Mouse (Mus musculus) intestine, postnatal 0 days (tissue): ENCODE results near the gene Rassf3. TPM values are rescaled to one million over a fixed set of nuclear protein-coding genes. Genes with fewer than 3 reads are reported as not detected.

Source experiments
- ATAC-seq: fragments of 200-750 bp; cut with Nextera tagmentation; 2 replicates; pipeline ENCODE4 v1.8.0; 2017; ENCODE audit warnings: mild to moderate bottlenecking, moderate TSS enrichment, moderate library complexity
- H3K27ac ChIP-seq: fragments of 300-500 bp; sonication (generic); 2 replicates; pipeline ENCODE4 v1.5.1; 2014; ENCODE audit warnings: mild to moderate bottlenecking, low read depth, low read length, moderate library complexity
- H3K27me3 ChIP-seq: fragments of 300-500 bp; sonication (generic); replicated peaks from 2 replicates; pipeline ENCODE4 v1.6.1; 2014; ENCODE audit warnings: low read length, mixed read lengths; ENCODE audit not compliant: control insufficient read depth, insufficient read depth
- H3K36me3 ChIP-seq: fragments of 300-500 bp; sonication (generic); 2 replicates; pipeline ENCODE4 v1.6.1; 2014; ENCODE audit warnings: mild to moderate bottlenecking, moderate library complexity; ENCODE audit not compliant: control insufficient read depth, insufficient read depth
- H3K4me1 ChIP-seq: fragments of 300-500 bp; sonication (generic); replicated peaks from 2 replicates; pipeline ENCODE4 v1.6.1; 2014; ENCODE audit warnings: antibody characterized with exemption, low read length, mixed read lengths; ENCODE audit not compliant: control insufficient read depth, insufficient read depth
- H3K4me2 ChIP-seq: fragments of 300-500 bp; sonication (generic); replicated peaks from 2 replicates; pipeline ENCODE4 v1.6.1; 2014; ENCODE audit warnings: low read depth, mild to moderate bottlenecking, moderate library complexity
- H3K4me3 ChIP-seq: fragments of 300-500 bp; sonication (generic); 2 replicates; pipeline ENCODE4 v1.5.1; 2014; ENCODE audit warnings: low read depth, low read length
- H3K9ac ChIP-seq: fragments of 300-500 bp; sonication (generic); 2 replicates; pipeline ENCODE4 v1.6.1; 2014; ENCODE audit warnings: mild to moderate bottlenecking, low read depth, low read length
- H3K9me3 ChIP-seq: fragments of 300-500 bp; sonication (generic); 2 replicates; pipeline ENCODE4 v1.6.1; 2016; ENCODE audit warnings: mixed run types; ENCODE audit not compliant: control insufficient read depth
- CTCF ChIP-seq: sonication (generic); IDR thresholded peaks from 2 replicates; pipeline ENCODE4 v1.5.1; 2016; ENCODE audit warnings: low read depth, mild to moderate bottlenecking, control low read depth, antibody characterized with exemption, moderate library complexity
- WGBS: fragments of 180-500 bp; shearing (Covaris S2); extraction: QIAGEN DNeasy Blood & Tissue Kit; methylation state at CpG from one replicate; pipeline ENCODE4 v1.1.7; 2014; 5-methylcytosine and 5-hydroxymethylcytosine counted together
- polyA plus RNA-seq: library from polyadenylated mRNA; unstranded; fragments of >200 nt; fragmentation: Nextera tagmentation; extraction: Ambion mirVana; gene quantifications from 2 replicates; pipeline ENCODE4 v1.2.1, GENCODE M21; 2015

The Rassf3 gene
- polyA plus RNA-seq, 1 experiment from 2014 or later: 16.7 TPM

- no peak for ATAC-seq
- H3K9ac ChIP-seq: no peak overlapping the region
- no peaks in the 10 kb centered on the region for H3K9me3 ChIP-seq
- no peak overlapping the region for H3K4me2 ChIP-seq
- H3K4me3 ChIP-seq: no peak overlapping the region
- no peaks in the 10 kb centered on the region for H3K36me3 ChIP-seq
- WGBS: 88% methylated on average over 16 of the region's 16 CpGs
- peak; percentile 44 for TF ChIP-seq CTCF
- no peak overlapping the region for H3K27ac ChIP-seq
- no peaks in the 10 kb centered on the region for H3K27me3 ChIP-seq
- H3K4me1 ChIP-seq: no peaks in the 10 kb centered on the region; the same call in 1 of the 2 replicates
Observed at GRCm38 (mm10) chr10:121507755-121508544, 31.8 kb upstream of the Rassf3 start.

- Histone ChIP-seq H3K36me3 (no peaks in the 10 kb centered on the region), H3K4me1 (no peaks in the 10 kb centered on the region; the same call in 1 of the 2 replicates), H3K27me3 (no peaks in the 10 kb centered on the region), H3K4me2 (no peak overlapping the region; the same call in 1 of the 2 replicates), H3K9me3 (no peaks in the 10 kb centered on the region), H3K4me3 (no peak overlapping the region), H3K9ac (no peak overlapping the region), H3K27ac (peak overlapping the region; percentile 35; the same call in 1 of the 2 replicates)
- ATAC-seq: no peak
- TF ChIP-seq CTCF: no peak
- WGBS: 54% methylated on average over 29 of the region's 29 CpGs
Observed at GRCm38 (mm10) chr10:121506731-121507583, 30.8 kb upstream of the Rassf3 start.

- WGBS: 52% methylated on average over 7 of the region's 7 CpGs
- Histone ChIP-seq H3K27ac (peak overlapping the region; percentile 70; the same call in 1 of the 2 replicates), H3K4me1 (no peaks in the 10 kb centered on the region; the same call in 1 of the 2 replicates), H3K27me3 (no peaks in the 10 kb centered on the region), H3K9me3 (no peaks in the 10 kb centered on the region), H3K36me3 (no peaks in the 10 kb centered on the region), H3K9ac (no peak overlapping the region), H3K4me3 (peak overlapping the region; percentile 41; the same call in 1 of the 2 replicates), H3K4me2 (peak overlapping the region; percentile 73)
- no peak for ATAC-seq
- TF ChIP-seq CTCF: no peak
Observed at GRCm38 (mm10) chr10:121505929-121506328, 29.8 kb upstream of the Rassf3 start.

GRCm38 (mm10) chr10:121504973-121505911, 29.1 kb upstream of the Rassf3 start:
- Histone ChIP-seq H3K27ac (peak overlapping the region; percentile 70), H3K36me3 (no peaks in the 10 kb centered on the region), H3K9me3 (no peaks in the 10 kb centered on the region), H3K4me3 (peak overlapping the region; percentile 41), H3K9ac (peak overlapping the region; percentile 54), H3K4me2 (peak overlapping the region; percentile 73), H3K27me3 (no peaks in the 10 kb centered on the region), H3K4me1 (no peaks in the 10 kb centered on the region; the same call in 1 of the 2 replicates)
- no peak for TF ChIP-seq CTCF
- WGBS: 20% methylated on average over 35 of the region's 35 CpGs
- ATAC-seq: peak; percentile 47; the same call in 1 of the 2 replicates

GRCm38 (mm10) chr10:121501160-121501559, 25.0 kb upstream of the Rassf3 start:
- H3K27ac ChIP-seq: peak overlapping the region; percentile 76; the same call in 1 of the 2 replicates
- no peaks in the 10 kb centered on the region for H3K27me3 ChIP-seq
- no peak overlapping the region for H3K4me3 ChIP-seq
- no peak for TF ChIP-seq CTCF
- ATAC-seq: peak; percentile 62
- no peak overlapping the region for H3K4me2 ChIP-seq
- no peak overlapping the region for H3K9ac ChIP-seq
- 66% methylated on average over 5 of the region's 5 CpGs for WGBS
- H3K9me3 ChIP-seq: no peaks in the 10 kb centered on the region
- no peaks in the 10 kb centered on the region for H3K36me3 ChIP-seq
- H3K4me1 ChIP-seq: no peaks in the 10 kb centered on the region; the same call in 1 of the 2 replicates
